Mouse (Mus musculus) midbrain, embryonic 16.5 days (tissue): ENCODE data around the gene Auh. TPM values are rescaled to one million over a fixed set of nuclear protein-coding genes. Genes with fewer than 3 reads are reported as not detected.

ENCODE experiments used
- ATAC-seq: fragments of 200-750 bp; cut with Nextera tagmentation; 2 replicates; pipeline ENCODE4 v1.8.0; 2017; ENCODE audit warnings: moderate TSS enrichment
- H3K27ac ChIP-seq: fragments of 300-500 bp; sonication (generic); 2 replicates; pipeline ENCODE4 v1.5.1; 2014; ENCODE audit warnings: mild to moderate bottlenecking, low read length, mixed read lengths
- H3K27me3 ChIP-seq: fragments of 300-500 bp; sonication (generic); 2 replicates; pipeline ENCODE4 v1.6.1; 2014; ENCODE audit warnings: low read depth, low read length, mixed read lengths; ENCODE audit not compliant: control insufficient read depth, insufficient read depth
- H3K36me3 ChIP-seq: fragments of 300-500 bp; sonication (generic); 2 replicates; pipeline ENCODE4 v1.6.1; 2014; ENCODE audit warnings: mild to moderate bottlenecking, low read length, moderate library complexity, mixed read lengths; ENCODE audit not compliant: control insufficient read depth, insufficient read depth
- H3K4me1 ChIP-seq: fragments of 300-500 bp; sonication (generic); 2 replicates; pipeline ENCODE4 v1.6.1; 2014; ENCODE audit warnings: mild to moderate bottlenecking, low read length, mixed read lengths; ENCODE audit not compliant: control insufficient read depth, insufficient read depth
- H3K4me2 ChIP-seq: fragments of 300-500 bp; sonication (generic); 2 replicates; pipeline ENCODE4 v1.6.1; 2014; ENCODE audit warnings: mild to moderate bottlenecking, low read length, mixed read lengths
- H3K4me3 ChIP-seq: fragments of 300-500 bp; sonication (generic); 2 replicates; pipeline ENCODE4 v1.5.1; 2014; ENCODE audit warnings: low read depth, mild to moderate bottlenecking, low read length, moderate library complexity, mixed read lengths
- H3K9ac ChIP-seq: fragments of 300-500 bp; sonication (generic); 2 replicates; pipeline ENCODE4 v1.6.1; 2014; ENCODE audit warnings: low read depth, low read length, mixed read lengths
- H3K9me3 ChIP-seq: fragments of 300-500 bp; sonication (generic); replicated peaks from 2 replicates; pipeline ENCODE4 v1.6.1; 2014; ENCODE audit warnings: mild to moderate bottlenecking, low read length, mixed read lengths; ENCODE audit not compliant: control insufficient read depth, poor library complexity, severe bottlenecking
- WGBS: fragments of 180-500 bp; shearing (Covaris S2); extraction: QIAGEN DNeasy Blood & Tissue Kit; methylation state at CpG from one replicate; pipeline ENCODE4 v1.1.7; 2014; 5-methylcytosine and 5-hydroxymethylcytosine counted together
- polyA plus RNA-seq: library from polyadenylated mRNA; unstranded; fragments of >200 nt; fragmentation: Nextera tagmentation; extraction: Ambion mirVana; gene quantifications from 2 replicates; pipeline ENCODE4 v1.2.1, GENCODE M21; 2015

Auh gene
- polyA plus RNA-seq, 1 experiment from 2014 or later, result 59.6 TPM

DNA sequence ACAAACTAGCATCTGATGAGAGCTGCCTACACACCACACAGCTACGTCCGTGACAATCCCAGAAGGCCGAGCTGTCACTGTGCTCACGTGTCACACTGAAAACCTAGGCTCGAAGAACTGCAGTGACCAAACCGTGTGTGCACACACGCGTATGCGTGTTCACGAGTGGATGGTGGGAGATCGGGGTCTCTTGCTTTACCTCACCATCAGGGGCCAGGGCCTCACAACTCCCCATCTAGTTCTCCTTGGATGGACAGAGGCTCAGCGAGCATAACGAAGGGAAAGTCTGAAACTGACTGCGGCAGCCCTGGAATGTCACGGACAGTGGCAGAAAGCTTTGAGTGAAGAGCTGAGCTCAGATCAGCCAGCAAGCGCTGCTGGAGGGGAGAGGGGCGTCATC, 82.4 kb downstream of the Auh start:
- no peak for ATAC-seq
- no peaks in the 10 kb centered on the region for H3K27me3 ChIP-seq
- no peaks in the 10 kb centered on the region for H3K4me1 ChIP-seq
- no peak overlapping the region for H3K4me2 ChIP-seq
- no peaks in the 10 kb centered on the region for H3K9me3 ChIP-seq
- no peak overlapping the region for H3K27ac ChIP-seq
- 86% methylated on average over 17 of the region's 17 CpGs for WGBS
- H3K4me3 ChIP-seq, result no peak overlapping the region
- no peak overlapping the region for H3K9ac ChIP-seq
- no peaks in the 10 kb centered on the region for H3K36me3 ChIP-seq

DNA sequence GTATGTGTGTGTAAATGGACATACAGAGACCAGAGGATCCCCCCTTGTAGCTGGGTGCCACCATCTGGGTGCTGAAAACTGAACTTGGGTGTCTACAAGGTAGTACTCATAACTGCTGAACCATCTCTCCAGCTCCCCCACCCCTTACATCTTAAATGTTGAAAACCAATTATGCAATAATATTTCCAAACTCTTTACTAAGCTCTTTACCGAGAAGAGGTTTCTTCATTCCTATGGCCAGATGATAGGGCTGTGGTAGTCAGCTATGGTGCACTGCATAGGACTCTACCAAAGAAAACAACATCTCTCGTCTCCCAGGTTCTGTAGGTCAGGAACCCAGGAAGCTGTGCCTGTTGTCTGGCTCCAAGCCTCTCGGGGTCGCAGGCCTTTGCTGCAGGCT, 83.9 kb downstream of the Auh start:
- no peaks in the 10 kb centered on the region for H3K36me3 ChIP-seq
- H3K27ac ChIP-seq, result no peak overlapping the region
- no peaks in the 10 kb centered on the region for H3K9me3 ChIP-seq
- no peak overlapping the region for H3K4me2 ChIP-seq
- H3K4me3 ChIP-seq, result no peak overlapping the region
- H3K4me1 ChIP-seq, result no peaks in the 10 kb centered on the region
- ATAC-seq, result no peak
- no peak overlapping the region for H3K9ac ChIP-seq
- 88% methylated on average over 4 of the region's 4 CpGs for WGBS
- no peaks in the 10 kb centered on the region for H3K27me3 ChIP-seq

DNA sequence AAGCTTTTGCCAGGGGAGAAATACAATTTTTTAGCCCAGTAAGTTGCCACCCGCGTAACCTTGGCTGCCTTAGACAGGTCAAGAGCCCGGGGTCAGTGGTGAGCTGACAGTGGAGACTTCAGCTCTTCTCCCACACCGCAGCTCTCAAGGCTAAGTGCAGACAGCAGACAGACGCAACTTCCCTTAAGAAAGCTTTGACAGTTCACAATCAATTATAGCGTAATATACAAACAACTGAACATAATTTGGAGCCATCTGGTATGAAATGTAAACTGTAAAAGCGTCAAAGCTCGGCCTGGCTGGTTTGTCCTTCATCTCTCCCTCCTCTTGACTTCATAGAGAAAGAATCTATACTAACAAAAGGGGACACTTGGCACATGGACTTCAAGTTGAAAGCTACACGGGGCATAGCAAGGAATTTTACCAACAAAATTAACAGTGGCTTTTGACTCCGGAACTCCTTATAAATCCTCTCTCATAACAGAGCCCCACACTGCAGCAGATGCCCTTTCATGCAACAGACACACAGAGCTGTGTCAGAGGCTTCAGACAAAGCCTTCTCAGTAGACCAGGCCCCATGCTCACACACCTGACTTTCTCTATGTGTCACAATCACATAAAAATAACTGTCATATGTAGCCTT, 85.8 kb downstream of the Auh start:
- Histone ChIP-seq H3K27ac (no peak overlapping the region), H3K4me2 (no peak overlapping the region), H3K4me1 (peaks cover 4% of the 10 kb centered on the region), H3K27me3 (no peaks in the 10 kb centered on the region), H3K9me3 (no peaks in the 10 kb centered on the region), H3K36me3 (no peaks in the 10 kb centered on the region), H3K4me3 (no peak overlapping the region), H3K9ac (no peak overlapping the region)
- WGBS, result 87% methylated on average over 10 of the region's 10 CpGs
- ATAC-seq, result no peak

- H3K27me3 ChIP-seq, result no peaks in the 10 kb centered on the region
- no peak overlapping the region for H3K4me2 ChIP-seq
- peaks cover 4% of the 10 kb centered on the region for H3K4me1 ChIP-seq
- WGBS, result 97% methylated on average over 8 of the region's 8 CpGs
- H3K27ac ChIP-seq, result no peak overlapping the region
- no peaks in the 10 kb centered on the region for H3K9me3 ChIP-seq
- H3K4me3 ChIP-seq, result no peak overlapping the region
- no peak overlapping the region for H3K9ac ChIP-seq
- ATAC-seq, result no peak
- peaks cover 11% of the 10 kb centered on the region; the same call in 1 of the 2 replicates for H3K36me3 ChIP-seq
These were observed 93.2 kb downstream of the Auh start for GRCm38 (mm10) chr13:52836231-52836630.

GRCm38 (mm10) chr13:52834591-52834990, 94.9 kb downstream of the Auh start:
- 89% methylated on average over 8 of the region's 8 CpGs for WGBS
- Histone ChIP-seq H3K27me3 (no peaks in the 10 kb centered on the region), H3K27ac (no peak overlapping the region), H3K9ac (no peak overlapping the region), H3K9me3 (no peaks in the 10 kb centered on the region), H3K36me3 (peaks cover 11% of the 10 kb centered on the region; the same call in 1 of the 2 replicates), H3K4me3 (no peak overlapping the region), H3K4me2 (no peak overlapping the region), H3K4me1 (peaks cover 4% of the 10 kb centered on the region)
- no peak for ATAC-seq

- Histone ChIP-seq H3K9me3 (no peaks in the 10 kb centered on the region), H3K9ac (no peak overlapping the region), H3K4me2 (no peak overlapping the region), H3K27ac (no peak overlapping the region), H3K4me1 (no peaks in the 10 kb centered on the region; the same call in 1 of the 2 replicates), H3K36me3 (peaks cover 11% of the 10 kb centered on the region; the same call in 1 of the 2 replicates), H3K4me3 (no peak overlapping the region), H3K27me3 (no peaks in the 10 kb centered on the region)
- 91% methylated on average over 2 of the region's 2 CpGs for whole genome bisulfite sequencing
- ATAC-seq, result no peak
These were observed 95.7 kb downstream of the Auh start for GRCm38 (mm10) chr13:52833748-52834147.

GRCm38 (mm10) chr13:52833220-52833619, 96.3 kb downstream of the Auh start:
- no peak overlapping the region for H3K27ac ChIP-seq
- 79% methylated on average over 4 of the region's 4 CpGs for WGBS
- H3K4me1 ChIP-seq, result no peaks in the 10 kb centered on the region; the same call in none of the 2 replicates
- no peak for ATAC-seq
- no peak overlapping the region for H3K4me2 ChIP-seq
- H3K36me3 ChIP-seq, result peaks cover 11% of the 10 kb centered on the region; the same call in 1 of the 2 replicates
- H3K4me3 ChIP-seq, result no peak overlapping the region
- no peak overlapping the region for H3K9ac ChIP-seq
- no peaks in the 10 kb centered on the region for H3K9me3 ChIP-seq
- no peaks in the 10 kb centered on the region for H3K27me3 ChIP-seq

DNA sequence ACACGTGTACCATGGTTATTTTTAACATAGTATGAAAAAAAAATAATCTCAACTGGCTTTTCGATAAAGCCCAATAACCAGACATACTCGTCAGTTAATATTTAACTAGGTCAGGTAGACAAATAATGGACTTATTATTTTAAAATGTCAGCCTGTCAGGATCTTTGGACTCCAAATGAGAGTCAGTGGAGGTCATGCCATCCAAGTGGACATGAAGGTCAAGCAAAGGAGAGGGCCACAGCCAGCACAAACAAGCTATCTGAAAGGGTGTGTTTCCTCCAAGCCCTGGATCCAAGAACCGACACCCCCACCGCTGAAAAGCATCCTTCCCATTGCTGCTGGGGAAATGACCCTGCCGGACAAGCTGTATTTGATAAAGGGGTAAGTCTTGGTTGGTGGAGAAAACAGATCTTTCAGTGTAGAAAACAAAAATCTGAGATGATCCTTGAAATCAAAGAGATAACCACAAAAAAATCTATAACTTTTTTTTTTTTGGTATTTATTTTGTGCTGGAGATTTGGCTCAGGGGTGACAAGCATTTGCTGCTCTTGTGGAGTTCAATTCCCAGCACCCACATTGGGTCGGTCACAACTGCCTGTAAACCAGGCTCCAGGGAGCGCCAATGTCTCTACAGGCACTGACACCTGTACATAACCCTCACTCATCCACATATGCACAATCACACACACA, 96.9 kb downstream of the Auh start:
- H3K36me3 ChIP-seq, result peaks cover 11% of the 10 kb centered on the region; the same call in 1 of the 2 replicates
- no peak overlapping the region for H3K27ac ChIP-seq
- H3K4me1 ChIP-seq, result no peaks in the 10 kb centered on the region; the same call in none of the 2 replicates
- 90% methylated on average over 8 of the region's 8 CpGs for WGBS
- no peak for ATAC-seq
- no peaks in the 10 kb centered on the region for H3K27me3 ChIP-seq
- no peak overlapping the region for H3K9ac ChIP-seq
- no peak overlapping the region for H3K4me3 ChIP-seq
- no peak overlapping the region for H3K4me2 ChIP-seq
- no peaks in the 10 kb centered on the region for H3K9me3 ChIP-seq

GRCm38 (mm10) chr13:52831037-52831757, 98.3 kb downstream of the Auh start:
- Histone ChIP-seq H3K27ac (no peak overlapping the region), H3K4me3 (no peak overlapping the region), H3K4me2 (no peak overlapping the region), H3K27me3 (no peaks in the 10 kb centered on the region), H3K9me3 (no peaks in the 10 kb centered on the region), H3K9ac (no peak overlapping the region), H3K4me1 (no peaks in the 10 kb centered on the region; the same call in none of the 2 replicates), H3K36me3 (peaks cover 5% of the 10 kb centered on the region; the same call in 1 of the 2 replicates)
- no peak for ATAC-seq
- WGBS, result 93% methylated on average over 13 of the region's 13 CpGs
